Mouse (Mus musculus) G1E (cell line): Measurements from ENCODE around the gene E130116L18Rik. TPM values are rescaled to one million over a fixed set of nuclear protein-coding genes. Genes with fewer than 3 reads are reported as not detected.
"Not testable (repeated sequence)": the region's sequence is repeated elsewhere in the genome, so short reads cannot be mapped to it uniquely, and the experiment has no call there.

ENCODE experiments used
- ATAC-seq: 2 replicates; pipeline ENCODE4 v1.8.0; 2016; ENCODE audit warnings: mild to moderate bottlenecking; ENCODE audit not compliant: insufficient number of reproducible peaks, poor library complexity, low FRiP score, severe bottlenecking; ENCODE audit errors: extremely low read depth
- DNase-seq: peaks from one replicate; pipeline ENCODE4 v3.0.0; 2012; ENCODE audit warnings: low spot score
- H3K27me3 ChIP-seq: 2 replicates; pipeline ENCODE4 v1.6.1; 2012; ENCODE audit warnings: mild to moderate bottlenecking, low read length, inconsistent platforms; ENCODE audit not compliant: insufficient read depth
- H3K36me3 ChIP-seq: replicated peaks from 2 replicates; pipeline ENCODE3; 2012; ENCODE audit warnings: mild to moderate bottlenecking, inconsistent platforms
- H3K4me1 ChIP-seq: 2 replicates; pipeline ENCODE4 v1.6.1; 2012; ENCODE audit warnings: low read depth, low read length, inconsistent platforms, mixed read lengths; ENCODE audit not compliant: insufficient read depth
- H3K4me3 ChIP-seq: 2 replicates; pipeline ENCODE4 v1.5.1; 2012; ENCODE audit warnings: low read depth, mild to moderate bottlenecking, inconsistent platforms, low read length, moderate library complexity, mixed read lengths
- H3K9me3 ChIP-seq: replicated peaks from 2 replicates; pipeline ENCODE4 v1.6.1; 2012; ENCODE audit warnings: inconsistent platforms
- CTCF ChIP-seq: IDR thresholded peaks from 2 replicates; pipeline ENCODE4 v1.5.1; 2012; ENCODE audit warnings: low read depth, low read length, inconsistent platforms, mixed read lengths
- GATA1 ChIP-seq: IDR thresholded peaks from 2 replicates; pipeline ENCODE4 v1.6.1; 2012; ENCODE audit warnings: borderline replicate concordance, low read length, inconsistent platforms, mixed read lengths
- GATA2 ChIP-seq: IDR thresholded peaks from 2 replicates; pipeline ENCODE4 v1.6.1; 2012; ENCODE audit warnings: low read depth, low read length, inconsistent platforms, borderline replicate concordance
- POLR2AphosphoS5 ChIP-seq: IDR thresholded peaks from 2 replicates; pipeline ENCODE4 v1.6.1; 2012; ENCODE audit warnings: low read depth, low read length, inconsistent platforms; ENCODE audit not compliant: insufficient replicate concordance
- TAL1 ChIP-seq: conservative IDR thresholded peaks from 2 replicates; pipeline ENCODE4 v1.6.1; 2012; ENCODE audit warnings: low read depth, low read length, inconsistent platforms, mixed read lengths
- polyA plus RNA-seq: library from polyadenylated mRNA; stranded (reverse); fragments of >175 nt; gene quantifications from 2 replicates; pipeline ENCODE4 v1.2.3, GENCODE M21; 2012
- total RNA-seq, 2 experiments: library from RNA; stranded (forward) in 1 of 2; stranded (reverse) in 1 of 2; fragments of 200-1000 nt in 1 of 2; fragments of >200 nt in 1 of 2; fragmentation: Nextera tagmentation in 1 of 2; gene quantifications; 2 replicates each; pipeline ENCODE4 v1.2.3; 2014 to 2017

The E130116L18Rik gene
- total and polyA plus RNA-seq, 3 experiments = not detected

- ATAC-seq = no peak
- Histone ChIP-seq H3K9me3 (no peaks in the 10 kb centered on the region), H3K27me3 (no peaks in the 10 kb centered on the region), H3K4me3 (no peak overlapping the region), H3K36me3 (no peaks in the 10 kb centered on the region), H3K4me1 (no peaks in the 10 kb centered on the region)
- TF ChIP-seq CTCF (no peak), GATA2 (no peak), TAL1 (no peak)
- DNase-seq = no peak
Observed at GRCm38 (mm10) chr5:25184594-25184993, 38.4 kb downstream of the E130116L18Rik start.

GRCm38 (mm10) chr5:25183595-25183994, 39.4 kb downstream of the E130116L18Rik start:
- no peak for ATAC-seq
- TF ChIP-seq GATA2 (no peak), CTCF (no peak), TAL1 (no peak), POLR2AphosphoS5 (no peak), GATA1 (no peak)

GRCm38 (mm10) chr5:25181004-25181531, 41.9 kb downstream of the E130116L18Rik start, which contains the start of gene Galntl5:
Gene Galntl5, plus strand, starts transcription at chr5:25181460.
- no peak for TF ChIP-seq POLR2AphosphoS5
- no peak for TF ChIP-seq GATA2
- no peak for TF ChIP-seq TAL1
- TF ChIP-seq GATA1 = no peak
- TF ChIP-seq CTCF = no peak
- H3K9me3 ChIP-seq = no peaks in the 10 kb centered on the region
- no peaks in the 10 kb centered on the region for H3K36me3 ChIP-seq
- no peaks in the 10 kb centered on the region for H3K4me1 ChIP-seq
- ATAC-seq (no peak), DNase-seq (no peak)
- H3K27me3 ChIP-seq = no peaks in the 10 kb centered on the region
- H3K4me3 ChIP-seq = no peak within 1 kb of the TSS

More at GRCm38 (mm10) chr5:25183595-25183994, 39.4 kb downstream of the E130116L18Rik start:
- Histone ChIP-seq H3K9me3 (no peaks in the 10 kb centered on the region), H3K36me3 (no peaks in the 10 kb centered on the region), H3K27me3 (no peaks in the 10 kb centered on the region), H3K4me3 (no peak overlapping the region), H3K4me1 (no peaks in the 10 kb centered on the region)
- DNase-seq = no peak

GRCm38 (mm10) chr5:25179936-25180488, 42.9 kb downstream of the E130116L18Rik start:
- Histone ChIP-seq H3K4me3 (no peak overlapping the region), H3K27me3 (no peaks in the 10 kb centered on the region), H3K4me1 (no peaks in the 10 kb centered on the region), H3K9me3 (no peaks in the 10 kb centered on the region), H3K36me3 (no peaks in the 10 kb centered on the region)
- ATAC-seq (no peak), DNase-seq (no peak)
- no peak for TF ChIP-seq CTCF

- DNase-seq = no peak
- Histone ChIP-seq H3K36me3 (no peaks in the 10 kb centered on the region), H3K9me3 (no peaks in the 10 kb centered on the region), H3K27me3 (no peaks in the 10 kb centered on the region), H3K4me3 (no peak overlapping the region), H3K4me1 (no peaks in the 10 kb centered on the region)
- TF ChIP-seq CTCF (no peak), TAL1 (no peak), GATA2 (no peak), GATA1 (no peak), POLR2AphosphoS5 (no peak)
- ATAC-seq = no peak
Observed at GRCm38 (mm10) chr5:25179284-25179683, 43.7 kb downstream of the E130116L18Rik start.

GRCm38 (mm10) chr5:25178543-25178942, 44.4 kb downstream of the E130116L18Rik start:
- DNase-seq, ATAC-seq, H3K4me1 ChIP-seq, H3K27me3 ChIP-seq, H3K9me3 ChIP-seq, H3K4me3 ChIP-seq, H3K36me3 ChIP-seq: not testable (repeated sequence)

GRCm38 (mm10) chr5:25177937-25178336, 45.0 kb downstream of the E130116L18Rik start:
- not testable (repeated sequence) for H3K27me3 ChIP-seq, H3K36me3 ChIP-seq, H3K4me1 ChIP-seq, H3K4me3 ChIP-seq, DNase-seq, ATAC-seq, H3K9me3 ChIP-seq

Other genes starting within 250 kb of the E130116L18Rik start
- not detected in 2 replicates for gene Prkag2, start 122.5 kb downstream of the E130116L18Rik start, total RNA-seq (2014; fragmentation: Nextera tagmentation)
- 0.58 TPM in 1 of 2 replicates, not detected in the other for gene Prkag2, start 122.5 kb downstream of the E130116L18Rik start, total RNA-seq (2017)
- gene Prkag2, start 122.5 kb downstream of the E130116L18Rik start, polyA plus RNA-seq = not detected in 2 replicates
- not detected in 2 replicates for gene Galntl5, start 41.7 kb downstream of the E130116L18Rik start, total RNA-seq (2014; fragmentation: Nextera tagmentation)
- not detected in 2 replicates for gene Galntl5, start 41.7 kb downstream of the E130116L18Rik start, total RNA-seq (2017)
- not detected in 2 replicates for gene Galntl5, start 41.7 kb downstream of the E130116L18Rik start, polyA plus RNA-seq
- not detected in 2 replicates for gene Galnt11, start 1.2 kb downstream of the E130116L18Rik start, total RNA-seq (2014; fragmentation: Nextera tagmentation)
- 0.12 and 0.27 TPM in 2 replicates for gene Galnt11, start 1.2 kb downstream of the E130116L18Rik start, total RNA-seq (2017)
- gene Galnt11, start 1.2 kb downstream of the E130116L18Rik start, polyA plus RNA-seq = not detected in 2 replicates